Mouse (Mus musculus) forebrain, embryonic 11.5 days (tissue): ENCODE measurements at regions not wholly inside any gene's neighbourhood (a gene's known extent, or its start where the extent isn't known, plus 50 kb on each side); places are given as distances from the start of the nearest gene placed in this dataset.
A peak's percentile ranks its signal among the peaks of the same experiment; 100 is the strongest.

Source experiments
- ATAC-seq: fragments of 200-750 bp; cut with Nextera tagmentation; replicated peaks from 2 replicates; pipeline ENCODE4 v1.8.0; 2017; ENCODE audit warnings: moderate TSS enrichment; ENCODE audit not compliant: low FRiP score
- DNase-seq: peaks from one replicate; pipeline ENCODE4 v3.0.0-alpha.2; 2017; ENCODE audit warnings: low spot score
- H3K27ac ChIP-seq: fragments of 300-500 bp; sonication (generic); 2 replicates; pipeline ENCODE4 v1.5.1; 2014; ENCODE audit warnings: low read depth, low read length
- H3K27me3 ChIP-seq: fragments of 300-500 bp; sonication (generic); 2 replicates; pipeline ENCODE4 v1.6.1; 2014; ENCODE audit warnings: mild to moderate bottlenecking, low read length, mixed read lengths; ENCODE audit not compliant: control insufficient read depth, insufficient read depth
- H3K36me3 ChIP-seq: fragments of 300-500 bp; sonication (generic); 2 replicates; pipeline ENCODE4 v1.6.1; 2014; ENCODE audit warnings: mild to moderate bottlenecking, low read length, moderate library complexity, mixed read lengths; ENCODE audit not compliant: control insufficient read depth, insufficient read depth
- H3K4me1 ChIP-seq: fragments of 300-500 bp; sonication (generic); replicated peaks from 2 replicates; pipeline ENCODE4 v1.6.1; 2014; ENCODE audit warnings: low read length, mixed read lengths; ENCODE audit not compliant: control insufficient read depth, insufficient read depth
- H3K4me2 ChIP-seq: fragments of 300-500 bp; sonication (generic); 2 replicates; pipeline ENCODE4 v1.6.1; 2014; ENCODE audit warnings: low read depth, mild to moderate bottlenecking, low read length, moderate library complexity, mixed read lengths; ENCODE audit not compliant: severe bottlenecking
- H3K4me3 ChIP-seq: fragments of 300-500 bp; sonication (generic); 2 replicates; pipeline ENCODE4 v1.5.1; 2014; ENCODE audit warnings: low read depth, low read length
- H3K9ac ChIP-seq: fragments of 300-500 bp; sonication (generic); 2 replicates; pipeline ENCODE4 v1.6.1; 2014; ENCODE audit warnings: low read length
- H3K9me3 ChIP-seq: fragments of 300-500 bp; sonication (generic); 2 replicates; pipeline ENCODE4 v1.6.1; 2016; ENCODE audit warnings: low read length, mixed read lengths; ENCODE audit not compliant: control insufficient read depth
- WGBS: fragments of 180-500 bp; shearing (Covaris S2); extraction: QIAGEN DNeasy Blood & Tissue Kit; methylation state at CpG from one replicate; pipeline ENCODE4 v1.1.7; 2014; 5-methylcytosine and 5-hydroxymethylcytosine counted together

- no peaks in the 10 kb centered on the region for H3K27me3 ChIP-seq
- no peaks in the 10 kb centered on the region for H3K36me3 ChIP-seq
- no peak overlapping the region for H3K27ac ChIP-seq
- no peak overlapping the region for H3K4me3 ChIP-seq
- WGBS = 80% methylated on average over 5 of the region's 5 CpGs
- H3K4me1 ChIP-seq = no peaks in the 10 kb centered on the region
- H3K4me2 ChIP-seq = no peak overlapping the region
- ATAC-seq (no peak), DNase-seq (no peak)
- no peak overlapping the region for H3K9ac ChIP-seq
- H3K9me3 ChIP-seq = no peaks in the 10 kb centered on the region
Measured at GRCm38 (mm10) chr7:82921722-82922121, 54.6 kb downstream of the Mex3b start.

- Histone ChIP-seq H3K4me3 (no peak overlapping the region), H3K27ac (no peak overlapping the region), H3K27me3 (no peaks in the 10 kb centered on the region), H3K36me3 (no peaks in the 10 kb centered on the region), H3K9me3 (no peaks in the 10 kb centered on the region), H3K9ac (no peak overlapping the region), H3K4me2 (no peak overlapping the region), H3K4me1 (no peaks in the 10 kb centered on the region)
- ATAC-seq = no peak
- 80% methylated on average over 11 of the region's 11 CpGs for WGBS
- no peak for DNase-seq
Measured at GRCm38 (mm10) chr7:82923220-82924071, 56.3 kb downstream of the Mex3b start.

- ATAC-seq = no peak
- no peak for DNase-seq
- Histone ChIP-seq H3K4me2 (no peak overlapping the region), H3K9ac (no peak overlapping the region), H3K4me3 (no peak overlapping the region), H3K27me3 (no peaks in the 10 kb centered on the region), H3K27ac (no peak overlapping the region), H3K36me3 (no peaks in the 10 kb centered on the region), H3K4me1 (no peaks in the 10 kb centered on the region), H3K9me3 (no peaks in the 10 kb centered on the region)
- 85% methylated on average over 3 of the region's 3 CpGs for WGBS
Measured at GRCm38 (mm10) chr7:82924092-82924491, 57.0 kb downstream of the Mex3b start.

- 7% methylated on average over 3 of the region's 3 CpGs for WGBS
- no peak overlapping the region for H3K4me2 ChIP-seq
- H3K4me1 ChIP-seq = no peaks in the 10 kb centered on the region
- H3K9ac ChIP-seq = no peak overlapping the region
- no peaks in the 10 kb centered on the region for H3K36me3 ChIP-seq
- no peak overlapping the region for H3K27ac ChIP-seq
- H3K27me3 ChIP-seq = no peaks in the 10 kb centered on the region
- DNase-seq = no peak
- ATAC-seq = peak; percentile 44; the same call in 1 of the 2 replicates
- H3K9me3 ChIP-seq = no peaks in the 10 kb centered on the region
- no peak overlapping the region for H3K4me3 ChIP-seq
Measured at GRCm38 (mm10) chr7:82938311-82938710, 71.2 kb downstream of the Mex3b start.

- Histone ChIP-seq H3K9ac (no peak overlapping the region), H3K4me1 (no peaks in the 10 kb centered on the region), H3K4me3 (no peak overlapping the region), H3K4me2 (no peak overlapping the region), H3K27me3 (no peaks in the 10 kb centered on the region), H3K36me3 (no peaks in the 10 kb centered on the region), H3K27ac (no peak overlapping the region), H3K9me3 (no peaks in the 10 kb centered on the region)
- WGBS = 87% methylated on average over 11 of the region's 11 CpGs
- no peak for DNase-seq
- ATAC-seq = no peak
Measured at GRCm38 (mm10) chr7:82939536-82939935, 72.4 kb downstream of the Mex3b start.

GRCm38 (mm10) chr7:82943376-82943775 lies 76.2 kb downstream of the Mex3b start:
- no peaks in the 10 kb centered on the region for H3K27me3 ChIP-seq
- H3K9me3 ChIP-seq = no peaks in the 10 kb centered on the region
- no peak overlapping the region for H3K9ac ChIP-seq
- H3K36me3 ChIP-seq = no peaks in the 10 kb centered on the region
- no peaks in the 10 kb centered on the region for H3K4me1 ChIP-seq
- DNase-seq = no peak
- H3K27ac ChIP-seq = no peak overlapping the region
- 77% methylated on average over 9 of the region's 9 CpGs for WGBS
- H3K4me3 ChIP-seq = no peak overlapping the region
- H3K4me2 ChIP-seq = no peak overlapping the region
- no peak for ATAC-seq

- H3K4me3 ChIP-seq = no peak overlapping the region
- no peak overlapping the region for H3K9ac ChIP-seq
- no peak overlapping the region for H3K4me2 ChIP-seq
- WGBS = 95% methylated on average over 1 of the region's 1 CpGs
- H3K27ac ChIP-seq = no peak overlapping the region
- H3K9me3 ChIP-seq = no peaks in the 10 kb centered on the region
- no peaks in the 10 kb centered on the region for H3K4me1 ChIP-seq
- ATAC-seq = no peak
- no peaks in the 10 kb centered on the region for H3K36me3 ChIP-seq
- H3K27me3 ChIP-seq = no peaks in the 10 kb centered on the region
- DNase-seq = no peak
Measured at GRCm38 (mm10) chr7:82943797-82944196, 76.7 kb downstream of the Mex3b start.

- Histone ChIP-seq H3K9me3 (no peaks in the 10 kb centered on the region), H3K27me3 (no peaks in the 10 kb centered on the region), H3K9ac (no peak overlapping the region), H3K27ac (no peak overlapping the region), H3K4me1 (no peaks in the 10 kb centered on the region), H3K4me3 (no peak overlapping the region), H3K36me3 (no peaks in the 10 kb centered on the region), H3K4me2 (no peak overlapping the region)
- DNase-seq (no peak), ATAC-seq (no peak)
- 80% methylated on average over 6 of the region's 6 CpGs for WGBS
Measured at GRCm38 (mm10) chr7:82949372-82949771, 82.2 kb downstream of the Mex3b start.
